Mouse (Mus musculus): ENCODE results near the gene Ogfod2.

Gene Ogfod2

DNA sequence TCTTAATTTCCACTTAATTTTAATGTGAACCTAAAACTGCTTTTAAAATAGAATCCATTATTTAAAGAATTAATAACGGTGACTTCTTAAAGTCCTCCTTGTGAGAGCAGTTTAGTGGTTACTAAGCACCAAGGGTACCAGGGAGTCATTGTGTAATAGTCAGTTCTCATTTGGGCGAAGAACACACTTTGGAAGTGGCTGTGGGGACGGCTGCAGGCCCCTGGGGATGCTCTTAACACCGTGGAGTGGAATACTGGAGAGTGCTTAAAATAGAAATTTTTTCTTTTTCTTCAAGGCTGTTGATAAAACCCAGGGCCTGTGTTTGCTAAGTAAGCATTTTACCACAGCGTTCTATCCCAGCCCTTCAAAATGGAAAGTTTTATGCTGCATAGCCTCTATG lies 43.8 kb downstream of the Ogfod2 start:
- DNase-seq, result no peak

DNA sequence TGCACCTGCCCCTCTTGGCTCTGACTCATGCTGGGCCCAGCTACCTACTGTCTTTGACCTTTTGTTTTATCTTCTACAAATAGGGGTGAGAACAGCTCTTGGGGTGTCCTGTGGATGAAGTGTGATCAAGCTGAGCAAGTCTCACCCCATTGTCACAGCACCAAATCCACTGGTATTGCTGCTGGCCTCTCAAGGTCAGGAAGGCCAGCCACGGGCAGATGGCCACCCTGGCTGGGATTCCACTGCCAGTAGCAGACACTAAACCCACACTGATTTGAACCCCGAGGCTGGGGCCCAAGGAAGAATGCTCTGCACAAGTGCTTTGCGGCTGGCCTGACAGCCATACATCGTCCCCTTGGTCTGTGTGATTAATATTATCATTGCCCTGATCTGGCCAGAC lies 46.2 kb downstream of the Ogfod2 start:
- DNase-seq, result no peak

DNA sequence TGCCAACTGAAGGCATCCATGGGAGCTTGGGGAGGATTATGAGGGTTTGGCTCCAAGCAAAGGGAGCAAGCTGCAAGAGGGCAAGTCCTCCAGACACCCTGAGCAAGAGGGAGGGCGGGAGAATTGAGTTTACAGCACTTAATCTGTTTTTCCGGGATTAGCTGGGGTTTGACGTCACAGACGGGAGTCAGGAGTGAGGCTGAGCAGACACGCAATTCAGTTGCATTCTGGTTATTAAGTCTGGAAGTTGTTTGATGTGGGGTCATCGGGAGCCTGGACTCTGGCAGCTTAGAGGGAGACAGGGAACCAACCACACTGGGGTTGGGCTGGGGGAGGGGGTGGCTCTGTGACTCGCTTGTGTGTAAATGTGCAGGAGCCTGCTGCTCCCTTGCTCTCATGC lies 47.4 kb downstream of the Ogfod2 start:
- no peak for DNase-seq

DNA sequence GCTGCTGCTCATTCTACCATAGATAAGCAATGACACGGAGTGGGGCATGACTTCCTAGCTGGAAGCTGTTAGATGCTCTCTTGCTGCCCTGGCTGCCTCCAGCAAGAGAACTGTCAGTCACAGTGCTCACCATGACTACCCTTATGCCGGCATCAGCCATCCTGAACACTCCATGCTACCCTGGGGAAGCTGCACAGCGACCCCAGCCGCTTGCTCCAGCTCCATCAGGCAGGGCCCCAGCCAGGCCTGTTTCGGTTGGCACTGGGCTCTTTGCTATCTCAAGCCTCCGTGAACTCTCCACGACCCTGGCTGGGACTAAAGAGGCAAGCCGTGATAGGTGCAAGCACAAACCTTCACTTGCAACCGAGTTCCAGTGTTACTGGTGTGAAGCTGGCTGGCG lies 49.7 kb downstream of the Ogfod2 start:
- no peak for DNase-seq

DNA sequence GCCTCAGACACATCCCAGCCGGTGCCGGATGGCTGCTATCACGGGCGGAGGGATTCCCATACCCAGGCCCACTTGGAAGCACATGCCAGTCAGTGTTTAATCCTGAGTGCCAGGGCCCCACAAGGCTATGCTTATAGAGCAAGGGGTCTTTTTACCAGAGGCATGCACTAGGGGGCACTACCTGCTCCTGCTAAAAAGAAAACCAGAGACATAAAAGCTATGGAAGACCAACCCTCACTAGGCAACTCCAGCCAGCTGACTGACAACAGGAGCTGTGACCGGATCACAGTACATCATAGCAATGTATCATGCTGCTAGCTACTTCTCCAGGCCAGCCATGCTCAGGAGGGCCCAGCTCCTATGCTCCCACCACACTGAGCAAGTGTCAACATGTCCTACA lies 50.5 kb downstream of the Ogfod2 start:
- DNase-seq, result peak; percentile 54 to 75

DNA sequence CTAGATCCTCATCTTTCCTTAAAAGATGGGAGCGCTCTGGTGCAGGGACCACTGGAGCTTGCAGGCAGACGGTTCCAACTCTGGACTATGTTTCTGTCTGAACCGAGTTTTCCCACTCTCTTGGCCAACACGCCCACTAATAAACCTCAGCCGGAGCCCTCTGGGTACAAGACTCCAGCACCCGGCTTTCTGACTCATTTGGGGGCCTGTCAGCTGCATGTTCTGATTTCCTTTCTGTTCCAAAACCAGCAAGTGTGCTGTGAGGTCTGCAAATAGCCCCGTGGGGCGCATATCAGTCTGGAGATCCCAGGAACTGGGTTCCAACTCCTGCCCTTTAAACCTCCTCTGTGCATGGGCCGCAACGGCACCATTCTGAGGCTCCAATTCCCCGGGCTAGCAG lies 51.3 kb downstream of the Ogfod2 start:
- DNase-seq, result no peak

Measured in thymus, adult 18-20 months (tissue).